In the genomic region with DNA sequence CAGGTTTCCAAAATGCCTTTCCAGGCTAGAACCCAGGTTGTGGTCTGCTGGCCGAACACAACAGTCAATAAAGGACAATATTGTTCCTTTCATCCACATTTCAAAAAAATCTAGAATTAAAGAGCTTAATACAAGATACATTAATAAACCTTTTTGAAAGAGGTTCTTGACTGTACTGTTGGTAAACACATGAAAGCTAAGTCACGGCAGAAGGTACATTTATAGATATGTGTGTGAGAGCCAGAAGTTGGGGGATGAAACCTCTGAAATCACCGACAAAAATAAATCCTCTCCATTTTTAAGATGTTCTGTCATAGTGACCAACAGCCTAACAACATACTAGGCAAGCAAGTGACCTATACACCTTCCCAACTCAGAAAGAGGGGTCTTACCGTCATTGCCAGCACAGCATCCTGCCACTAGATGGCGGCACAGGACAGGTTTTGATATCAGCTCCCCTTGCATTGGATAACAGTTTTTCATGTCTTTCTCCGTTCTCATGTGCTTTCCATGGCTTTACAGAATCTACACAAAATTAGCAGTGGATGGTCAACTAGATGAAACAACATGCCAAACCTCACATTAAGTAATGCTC, we compare ENCODE assay signal across 9 mouse cellular contexts.
DNase-seq lines count a peak whose midpoint lies in the region; ATAC-seq and TF ChIP-seq lines count a peak whose summit lies in the region.
"Had no signal": no experiment of that assay in that cellular context is flagged by ENCODE, and none has a peak within 500 bp of the region (broad histone marks: within the 10 kb centered on the region; RNA-seq: fewer than 3 reads in every experiment).

No protein-coding gene starts in this region.

- DNase-seq in adrenal gland, postnatal 4 days (ENCODE audit: low spot score in 2 of 2), result peak; percentile 46 to 61
- DNase-seq in embryonic facial prominence, embryonic 14.5 days (ENCODE audit: low spot score), result peak; percentile 86
- peak; percentile 82 for DNase-seq in kidney, postnatal 14 days
- peak; percentile 41 to 59 (median 49) for DNase-seq in liver, embryonic 14.5 days (ENCODE audit: low read depth in 3 of 3, low spot score in 3 of 3)
- DNase-seq in stomach, postnatal 0 days (ENCODE audit: low spot score), result peak; percentile 84

- peaks cover 16% of the 10 kb centered on the region for H3K27me3 ChIP-seq in C2C12 (ENCODE audit: control insufficient read depth, insufficient read depth, insufficient read length)
- H3K27me3 ChIP-seq in embryonic facial prominence, embryonic 14.5 days (replicated peaks; ENCODE audit: control insufficient read depth, insufficient read depth, low read length), result no peaks in the 10 kb centered on the region
- no peaks in the 10 kb centered on the region; the same call in 1 of the 2 replicates for H3K27me3 ChIP-seq in heart, embryonic 12.5 days (replicated peaks)
- no peaks in the 10 kb centered on the region for H3K27me3 ChIP-seq in liver, embryonic 14.5 days (ENCODE audit: control insufficient read depth, insufficient read depth, low read length)
- H3K27me3 ChIP-seq in neural tube, embryonic 13.5 days, result 0 out of 2 replicates have a peak, but pooled peaks cover 7% of the 10 kb centered on the region
- no peaks in the 10 kb centered on the region for H3K27me3 ChIP-seq in stomach, postnatal 0 days (ENCODE audit: control insufficient read depth, insufficient read depth, low read length)
- H3K27me3 ChIP-seq: embryonic facial prominence, embryonic 15.5 days had no signal

- WGBS in embryonic facial prominence, embryonic 14.5 days, result 12% methylated on average over 6 of the region's 6 CpGs
- WGBS in heart, embryonic 12.5 days, result 16% methylated on average over 6 of the region's 6 CpGs
- WGBS in liver, embryonic 14.5 days (ENCODE audit: insufficient replicate concordance), result 11% methylated on average over 6 of the region's 6 CpGs
- WGBS in neural tube, embryonic 13.5 days, result 11% methylated on average over 6 of the region's 6 CpGs
- 14% methylated on average over 6 of the region's 6 CpGs for WGBS in stomach, postnatal 0 days

- no peaks in the 10 kb centered on the region for H3K79me3 ChIP-seq in C2C12 (ENCODE audit: low read depth)

- no peak overlapping the region for H3K27ac ChIP-seq in embryonic facial prominence, embryonic 14.5 days (replicated peaks; ENCODE audit: low read depth, low read length)
- no peak overlapping the region for H3K27ac ChIP-seq in heart, embryonic 12.5 days (ENCODE audit: poor library complexity, severe bottlenecking)
- H3K27ac ChIP-seq in liver, embryonic 14.5 days, result no peak overlapping the region
- no peak overlapping the region for H3K27ac ChIP-seq in neural tube, embryonic 13.5 days (replicated peaks)
- H3K27ac ChIP-seq in stomach, postnatal 0 days (replicated peaks), result no peak overlapping the region
- H3K27ac ChIP-seq: embryonic facial prominence, embryonic 15.5 days had no signal

- no peak overlapping the region for H3ac ChIP-seq in C2C12 (ENCODE audit: control insufficient read depth, insufficient read length, low read depth)

- no peak overlapping the region for H3K4me2 ChIP-seq in embryonic facial prominence, embryonic 14.5 days (ENCODE audit: low read depth, low read length)
- H3K4me2 ChIP-seq in heart, embryonic 12.5 days, result no peak overlapping the region
- no peak overlapping the region for H3K4me2 ChIP-seq in liver, embryonic 14.5 days (ENCODE audit: low read depth)
- no peak overlapping the region for H3K4me2 ChIP-seq in neural tube, embryonic 13.5 days
- no peak overlapping the region for H3K4me2 ChIP-seq in stomach, postnatal 0 days (replicated peaks; ENCODE audit: low read depth)
- H3K4me2 ChIP-seq: embryonic facial prominence, embryonic 15.5 days had no signal

- H3K9me3 ChIP-seq in embryonic facial prominence, embryonic 14.5 days (ENCODE audit: control insufficient read depth, low read length), result no peaks in the 10 kb centered on the region
- H3K9me3 ChIP-seq in heart, embryonic 12.5 days (replicated peaks), result no peaks in the 10 kb centered on the region
- no peaks in the 10 kb centered on the region for H3K9me3 ChIP-seq in liver, embryonic 14.5 days (ENCODE audit: control insufficient read depth, low read length)
- H3K9me3 ChIP-seq in neural tube, embryonic 13.5 days, result no peaks in the 10 kb centered on the region
- H3K9me3 ChIP-seq in stomach, postnatal 0 days (ENCODE audit: control insufficient read depth, low read length), result no peaks in the 10 kb centered on the region
- H3K9me3 ChIP-seq: embryonic facial prominence, embryonic 15.5 days had no signal

- no peaks in the 10 kb centered on the region for H3K79me2 ChIP-seq in C2C12 (ENCODE audit: control insufficient read depth, insufficient read depth)

- no peaks in the 10 kb centered on the region for H3K36me3 ChIP-seq in C2C12 (ENCODE audit: control insufficient read depth, insufficient read depth)
- no peaks in the 10 kb centered on the region for H3K36me3 ChIP-seq in embryonic facial prominence, embryonic 14.5 days (ENCODE audit: control insufficient read depth, insufficient read depth, low read length)
- no peaks in the 10 kb centered on the region for H3K36me3 ChIP-seq in heart, embryonic 12.5 days
- H3K36me3 ChIP-seq in liver, embryonic 14.5 days (replicated peaks; ENCODE audit: control insufficient read depth, insufficient read depth, low read depth), result no peaks in the 10 kb centered on the region
- H3K36me3 ChIP-seq in neural tube, embryonic 13.5 days, result no peaks in the 10 kb centered on the region
- H3K36me3 ChIP-seq in stomach, postnatal 0 days (ENCODE audit: control insufficient read depth, insufficient read depth, low read length), result no peaks in the 10 kb centered on the region
- H3K36me3 ChIP-seq: embryonic facial prominence, embryonic 15.5 days had no signal

- ATAC-seq in embryonic facial prominence, embryonic 14.5 days (ENCODE audit: low read depth), result peak; percentile 67
- 0 out of 2 replicates have a peak, but pooled peaks have one; percentile 45 for ATAC-seq in heart, embryonic 12.5 days (ENCODE audit: insufficient number of reproducible peaks, low FRiP score)
- ATAC-seq in liver, embryonic 14.5 days (ENCODE audit: insufficient read depth), result no peak
- peak; percentile 75 for ATAC-seq in neural tube, embryonic 13.5 days (ENCODE audit: low read depth)
- ATAC-seq in stomach, postnatal 0 days (ENCODE audit: low FRiP score, low TSS enrichment), result peak; percentile 45; the same call in 1 of the 2 replicates

- no peak overlapping the region for H3K9ac ChIP-seq in embryonic facial prominence, embryonic 14.5 days (ENCODE audit: low read depth, low read length)
- H3K9ac ChIP-seq in heart, embryonic 12.5 days, result no peak overlapping the region
- H3K9ac ChIP-seq in liver, embryonic 14.5 days (replicated peaks), result no peak overlapping the region
- no peak overlapping the region for H3K9ac ChIP-seq in neural tube, embryonic 13.5 days
- H3K9ac ChIP-seq in stomach, postnatal 0 days (ENCODE audit: low read length), result no peak overlapping the region
- H3K9ac ChIP-seq: embryonic facial prominence, embryonic 15.5 days had no signal

- no peak overlapping the region for H3K4me3 ChIP-seq in C2C12 (ENCODE audit: insufficient read depth, poor library complexity, severe bottlenecking)
- H3K4me3 ChIP-seq in embryonic facial prominence, embryonic 14.5 days (ENCODE audit: low read depth, low read length), result no peak overlapping the region
- H3K4me3 ChIP-seq in heart, embryonic 12.5 days, result no peak overlapping the region
- H3K4me3 ChIP-seq in liver, embryonic 14.5 days (ENCODE audit: insufficient read depth in 1 of 2, low read depth in 2 of 2, low read length in 2 of 2), result no peak overlapping the region
- H3K4me3 ChIP-seq in neural tube, embryonic 13.5 days, result no peak overlapping the region
- H3K4me3 ChIP-seq in stomach, postnatal 0 days (ENCODE audit: low read depth, low read length), result no peak overlapping the region
- H3K4me3 ChIP-seq: embryonic facial prominence, embryonic 15.5 days had no signal

- peak; percentile 55 for TF ChIP-seq CTCF in C2C12 (IDR thresholded peaks at IDR 0.05; ENCODE audit: control insufficient read depth, insufficient read depth, insufficient read length)
- peak; percentile 86 for TF ChIP-seq CTCF in liver, embryonic 14.5 days (IDR thresholded peaks at IDR 0.05; ENCODE audit: low read depth)
- peak; percentile 96 for TF ChIP-seq CTCF in stomach, postnatal 0 days (IDR thresholded peaks at IDR 0.05; ENCODE audit: low read depth)

- peaks cover 11% of the 10 kb centered on the region for H3K4me1 ChIP-seq in embryonic facial prominence, embryonic 14.5 days (ENCODE audit: control insufficient read depth, insufficient read depth, low read length)
- peaks cover 10% of the 10 kb centered on the region for H3K4me1 ChIP-seq in heart, embryonic 12.5 days (replicated peaks)
- H3K4me1 ChIP-seq in liver, embryonic 14.5 days (replicated peaks; ENCODE audit: control insufficient read depth in 2 of 2, insufficient read depth in 2 of 2, low read length in 1 of 2), result peaks cover 0 to 2% of the 10 kb centered on the region in 2 experiments; a peak in 1 of 4 replicates
- H3K4me1 ChIP-seq in neural tube, embryonic 13.5 days (replicated peaks), result no peaks in the 10 kb centered on the region
- no peaks in the 10 kb centered on the region for H3K4me1 ChIP-seq in stomach, postnatal 0 days (replicated peaks; ENCODE audit: control insufficient read depth, insufficient read depth)
- H3K4me1 ChIP-seq: embryonic facial prominence, embryonic 15.5 days had no signal

- no peak for TF ChIP-seq EP300 in liver, embryonic 14.5 days (IDR thresholded peaks at IDR 0.05; ENCODE audit: low read depth)
- no peak for TF ChIP-seq EP300 in stomach, postnatal 0 days (optimal IDR thresholded peaks at IDR 0.05)

TF ChIP-seq in C2C12, 6 proteins besides CTCF, POLR2A, EP300 and RAD21:
- TF ChIP-seq USF1 (IDR thresholded peaks at IDR 0.05; ENCODE audit: low read depth) (no peak), MAX (IDR thresholded peaks at IDR 0.05) (no peak), CEBPB (IDR thresholded peaks at IDR 0.05; ENCODE audit: low read depth) (no peak), MYOG (IDR thresholded peaks at IDR 0.05; ENCODE audit: control insufficient read depth, extremely low read depth, insufficient read length) (no peak), FOSL1 (IDR thresholded peaks at IDR 0.05; ENCODE audit: insufficient read depth, low read length, poor library complexity, severe bottlenecking) (no peak), MYOD1 (IDR thresholded peaks at IDR 0.05; ENCODE audit: control insufficient read depth, insufficient read length, low read depth) (no peak)
